Mouse (Mus musculus): ENCODE data around the gene Pou2f3.

- TF ChIP-seq POLR2A (IDR thresholded peaks at IDR 0.05; ENCODE audit: insufficient read depth, low read depth, low read length): no peak
- TF ChIP-seq EP300 (IDR thresholded peaks at IDR 0.05; ENCODE audit: insufficient read depth, low read depth, low read length): peak; percentile 77; the same call in 1 of the 2 replicates
These were observed 11.7 kb upstream of the Pou2f3 start for GRCm38 (mm10) chr9:43221643-43222428.

Data from heart, adult 2 months (tissue).